Mouse (Mus musculus): ENCODE measurements around the gene Tnfrsf9.

Tnfrsf9 gene

GRCm38 (mm10) chr4:150979455-150979854 lies 65.1 kb downstream of the Tnfrsf9 start:
- no peak for DNase-seq (ENCODE audit: low spot score in 2 of 2)

GRCm38 (mm10) chr4:150980153-150980552 lies 65.8 kb downstream of the Tnfrsf9 start:
- DNase-seq (ENCODE audit: low spot score in 2 of 2): no peak

GRCm38 (mm10) chr4:150990148-150990547 lies 75.8 kb downstream of the Tnfrsf9 start:
- no peak for DNase-seq (ENCODE audit: low spot score in 2 of 2)

All from frontal cortex, postnatal 36 days (tissue).